Comparison of ENCODE assay signal across 10 mouse cellular contexts in genomic region chr16:92415702-92416118, GRCm38 (mm10). TPM values are rescaled to one million over a fixed set of nuclear protein-coding genes. Genes with fewer than 3 reads are reported as not detected.
DNase-seq lines count a peak whose midpoint lies in the region; ATAC-seq and TF ChIP-seq lines count a peak whose summit lies in the region.
"Had no signal": no experiment of that assay in that cellular context is flagged by ENCODE, and none has a peak within 500 bp of the region (broad histone marks: within the 10 kb centered on the region; RNA-seq: fewer than 3 reads in every experiment).

No protein-coding gene starts in this region.

- 34% methylated on average over 7 of the region's 7 CpGs for WGBS in embryonic facial prominence, embryonic 13.5 days
- 25% methylated on average over 7 of the region's 7 CpGs for WGBS in embryonic facial prominence, embryonic 10.5 days
- WGBS in liver, adult 2 months = 59% methylated on average over 7 of the region's 7 CpGs
- WGBS in limb, embryonic 15.5 days = 55% methylated on average over 7 of the region's 7 CpGs
- 64% methylated on average over 7 of the region's 7 CpGs for WGBS in small intestine, adult 2 months
- 48% methylated on average over 7 of the region's 7 CpGs for WGBS in midbrain, embryonic 13.5 days

- TF ChIP-seq POLR2A in liver, adult 2 months (IDR thresholded peaks at IDR 0.05; ENCODE audit: extremely low read depth, insufficient read depth, low read length) = no peak
- no peak for TF ChIP-seq POLR2A in small intestine, adult 2 months (IDR thresholded peaks at IDR 0.05; ENCODE audit: low read depth, low read length)

- ATAC-seq in embryonic facial prominence, embryonic 13.5 days (ENCODE audit: insufficient number of reproducible peaks, insufficient read depth, low FRiP score, low TSS enrichment, low read depth) = no peak
- no peak for ATAC-seq in limb, embryonic 15.5 days (ENCODE audit: insufficient number of reproducible peaks, low FRiP score, low TSS enrichment, low read depth)
- no peak for ATAC-seq in midbrain, embryonic 13.5 days

- no peak overlapping the region for H3K4me2 ChIP-seq in embryonic facial prominence, embryonic 13.5 days
- H3K4me2 ChIP-seq in limb, embryonic 15.5 days = no peak overlapping the region
- H3K4me2 ChIP-seq in midbrain, embryonic 13.5 days (replicated peaks) = no peak overlapping the region

- peak overlapping the region; percentile 74 for H3K27ac ChIP-seq in embryonic facial prominence, embryonic 13.5 days
- H3K27ac ChIP-seq in embryonic facial prominence, embryonic 10.5 days (replicated peaks) = no peak overlapping the region
- peak overlapping the region; percentile 63 for H3K27ac ChIP-seq in liver, adult 2 months (replicated peaks; ENCODE audit: insufficient read depth, low read depth, low read length)
- peak overlapping the region; percentile 33; the same call in 1 of the 2 replicates for H3K27ac ChIP-seq in limb, embryonic 15.5 days
- H3K27ac ChIP-seq in small intestine, adult 2 months (ENCODE audit: insufficient read depth, low read depth, low read length) = peak overlapping the region; percentile 72
- no peak overlapping the region for H3K27ac ChIP-seq in midbrain, embryonic 13.5 days

- H3K9ac ChIP-seq in embryonic facial prominence, embryonic 13.5 days = no peak overlapping the region
- no peak overlapping the region; the same call in 1 of the 2 replicates for H3K9ac ChIP-seq in liver, adult 2 months (ENCODE audit: low read depth, low read length)
- no peak overlapping the region for H3K9ac ChIP-seq in limb, embryonic 15.5 days
- H3K9ac ChIP-seq in midbrain, embryonic 13.5 days (replicated peaks) = no peak overlapping the region

- H3K4me1 ChIP-seq in embryonic facial prominence, embryonic 13.5 days = peaks cover 33% of the 10 kb centered on the region
- H3K4me1 ChIP-seq in embryonic facial prominence, embryonic 10.5 days = peaks cover 48% of the 10 kb centered on the region
- peaks cover 9% of the 10 kb centered on the region; the same call in 1 of the 2 replicates for H3K4me1 ChIP-seq in liver, adult 2 months (ENCODE audit: control insufficient read depth, insufficient read depth, low read length)
- H3K4me1 ChIP-seq in limb, embryonic 15.5 days = peaks cover 28% of the 10 kb centered on the region
- H3K4me1 ChIP-seq in small intestine, adult 2 months (ENCODE audit: control insufficient read depth, insufficient read depth, insufficient read length, low read length) = peaks cover 33% of the 10 kb centered on the region
- H3K4me1 ChIP-seq in midbrain, embryonic 13.5 days (replicated peaks) = peaks cover 25% of the 10 kb centered on the region

- no peaks in the 10 kb centered on the region for H3K9me3 ChIP-seq in embryonic facial prominence, embryonic 13.5 days
- no peaks in the 10 kb centered on the region for H3K9me3 ChIP-seq in embryonic facial prominence, embryonic 10.5 days
- no peaks in the 10 kb centered on the region for H3K9me3 ChIP-seq in limb, embryonic 15.5 days
- H3K9me3 ChIP-seq in midbrain, embryonic 13.5 days = no peaks in the 10 kb centered on the region

- H3K4me3 ChIP-seq in embryonic facial prominence, embryonic 13.5 days = no peak overlapping the region
- no peak overlapping the region for H3K4me3 ChIP-seq in embryonic facial prominence, embryonic 10.5 days
- no peak overlapping the region for H3K4me3 ChIP-seq in liver, adult 2 months (ENCODE audit: insufficient read depth, low read depth, low read length)
- H3K4me3 ChIP-seq in limb, embryonic 15.5 days = no peak overlapping the region
- H3K4me3 ChIP-seq in small intestine, adult 2 months (ENCODE audit: low read depth, low read length) = no peak overlapping the region
- H3K4me3 ChIP-seq in midbrain, embryonic 13.5 days (replicated peaks) = no peak overlapping the region

- no peaks in the 10 kb centered on the region for H3K79me2 ChIP-seq in liver, adult 2 months (ENCODE audit: control insufficient read depth, insufficient read depth, low read length)

- peaks cover 4% of the 10 kb centered on the region; the same call in 1 of the 2 replicates for H3K36me3 ChIP-seq in embryonic facial prominence, embryonic 13.5 days
- peaks cover 4% of the 10 kb centered on the region; the same call in 1 of the 2 replicates for H3K36me3 ChIP-seq in embryonic facial prominence, embryonic 10.5 days (replicated peaks)
- H3K36me3 ChIP-seq in liver, adult 2 months (ENCODE audit: control insufficient read depth, insufficient read depth, low read length) = no peaks in the 10 kb centered on the region
- H3K36me3 ChIP-seq in limb, embryonic 15.5 days = no peaks in the 10 kb centered on the region
- no peaks in the 10 kb centered on the region for H3K36me3 ChIP-seq in small intestine, adult 2 months (ENCODE audit: control insufficient read depth, insufficient read depth, low read length)
- H3K36me3 ChIP-seq in midbrain, embryonic 13.5 days = peaks cover 4% of the 10 kb centered on the region; the same call in 1 of the 2 replicates

- TF ChIP-seq CTCF in liver, adult 2 months (IDR thresholded peaks at IDR 0.05; ENCODE audit: low read depth, low read length) = no peak
- no peak for TF ChIP-seq CTCF in small intestine, adult 2 months (IDR thresholded peaks at IDR 0.05; ENCODE audit: extremely low read depth, insufficient read length, insufficient replicate concordance, low read depth, low read length)

- no peaks in the 10 kb centered on the region for H3K27me3 ChIP-seq in embryonic facial prominence, embryonic 13.5 days
- H3K27me3 ChIP-seq in embryonic facial prominence, embryonic 10.5 days (replicated peaks; ENCODE audit: low read depth, poor library complexity, severe bottlenecking) = no peaks in the 10 kb centered on the region
- no peaks in the 10 kb centered on the region for H3K27me3 ChIP-seq in liver, adult 2 months (ENCODE audit: control insufficient read depth, insufficient read depth, low read length)
- no peaks in the 10 kb centered on the region for H3K27me3 ChIP-seq in limb, embryonic 15.5 days
- no peaks in the 10 kb centered on the region for H3K27me3 ChIP-seq in small intestine, adult 2 months (ENCODE audit: control insufficient read depth, insufficient read depth, low read length)
- no peaks in the 10 kb centered on the region for H3K27me3 ChIP-seq in midbrain, embryonic 13.5 days

- no peak for DNase-seq in embryonic facial prominence, embryonic 10.5 days (ENCODE audit: low spot score)
- DNase-seq in liver, adult 2 months (ENCODE audit: extremely low read depth, low read depth, low spot score) = peak; percentile 40
- DNase-seq in liver = no peak
- DNase-seq in cerebellum, postnatal 14 days = no peak

RNA-seq across cellular contexts. Expression of gene Rcan1, which starts 55.0 kb away (rescaled TPM):
- polyA plus RNA-seq in embryonic facial prominence, embryonic 13.5 days (2015; fragmentation: Nextera tagmentation; extraction: Ambion mirVana) = 34.9 and 37.2 TPM in 2 replicates
- 32.8 and 38.2 TPM in 2 replicates for polyA plus RNA-seq in embryonic facial prominence, embryonic 10.5 days (2016; fragmentation: Nextera tagmentation; extraction: Ambion mirVana)
- total RNA-seq in liver, adult 2 months (2014; rRNA removed) = 12.8 and 14.0 TPM in 2 replicates
- polyA plus RNA-seq in liver, adult 2 months (2012; rRNA removed) = 7.8 and 8.2 TPM in 2 replicates
- 39.9 and 41.2 TPM in 2 replicates for polyA plus RNA-seq in limb, embryonic 15.5 days (2015; fragmentation: Nextera tagmentation; extraction: Ambion mirVana)
- polyA plus RNA-seq in small intestine, adult 2 months (2012; rRNA removed) = 7.3 and 9.7 TPM in 2 replicates
- polyA plus RNA-seq in midbrain, embryonic 13.5 days (2015; fragmentation: Nextera tagmentation; extraction: Ambion mirVana) = 46.8 and 47.4 TPM in 2 replicates

RNA-seq across cellular contexts. Expression of gene Kcne1, which starts 56.4 kb away (rescaled TPM):
- 0.13 and 0.74 TPM in 2 replicates for polyA plus RNA-seq in embryonic facial prominence, embryonic 13.5 days (2015; fragmentation: Nextera tagmentation; extraction: Ambion mirVana)
- polyA plus RNA-seq in embryonic facial prominence, embryonic 10.5 days (2016; fragmentation: Nextera tagmentation; extraction: Ambion mirVana) = 0.29 and 1.1 TPM in 2 replicates
- not detected in 2 replicates for total RNA-seq in liver, adult 2 months (2014; rRNA removed)
- polyA plus RNA-seq in liver, adult 2 months (2012; rRNA removed) = not detected in 2 replicates
- 0.36 and 0.42 TPM in 2 replicates for polyA plus RNA-seq in limb, embryonic 15.5 days (2015; fragmentation: Nextera tagmentation; extraction: Ambion mirVana)
- polyA plus RNA-seq in small intestine, adult 2 months (2012; rRNA removed) = not detected in 2 replicates
- 0.12 TPM in 1 of 2 replicates, not detected in the other for polyA plus RNA-seq in midbrain, embryonic 13.5 days (2015; fragmentation: Nextera tagmentation; extraction: Ambion mirVana)
- total RNA-seq: adrenal gland, adult 18-20 months; layer of hippocampus, adult 18-20 months had no signal

Comparison
In these comparisons a context has a peak if more than half of its experiments do, and no peak if none do; other contexts are left out.
1. H3K27ac ChIP-seq: peak in embryonic facial prominence, embryonic 13.5 days (single experiment), liver, adult 2 months (single experiment), limb, embryonic 15.5 days (single experiment) and small intestine, adult 2 months (single experiment); none in embryonic facial prominence, embryonic 10.5 days (single experiment) and midbrain, embryonic 13.5 days (single experiment).